Mouse (Mus musculus) 3134 (cell line): ENCODE results near the gene Llgl2.

Experiments
- DNase-seq: peaks from one replicate; pipeline ENCODE4 v3.0.0-alpha.2; 2011; ENCODE audit warnings: low spot score; ENCODE audit not compliant: insufficient read length; ENCODE audit errors: extremely low read depth

The Llgl2 gene

GRCm38 (mm10) chr11:115902177-115902576 lies 78.3 kb downstream of the Llgl2 start:
- DNase-seq = no peak

GRCm38 (mm10) chr11:115902831-115903230 lies 79.0 kb downstream of the Llgl2 start:
- DNase-seq = no peak

DNA sequence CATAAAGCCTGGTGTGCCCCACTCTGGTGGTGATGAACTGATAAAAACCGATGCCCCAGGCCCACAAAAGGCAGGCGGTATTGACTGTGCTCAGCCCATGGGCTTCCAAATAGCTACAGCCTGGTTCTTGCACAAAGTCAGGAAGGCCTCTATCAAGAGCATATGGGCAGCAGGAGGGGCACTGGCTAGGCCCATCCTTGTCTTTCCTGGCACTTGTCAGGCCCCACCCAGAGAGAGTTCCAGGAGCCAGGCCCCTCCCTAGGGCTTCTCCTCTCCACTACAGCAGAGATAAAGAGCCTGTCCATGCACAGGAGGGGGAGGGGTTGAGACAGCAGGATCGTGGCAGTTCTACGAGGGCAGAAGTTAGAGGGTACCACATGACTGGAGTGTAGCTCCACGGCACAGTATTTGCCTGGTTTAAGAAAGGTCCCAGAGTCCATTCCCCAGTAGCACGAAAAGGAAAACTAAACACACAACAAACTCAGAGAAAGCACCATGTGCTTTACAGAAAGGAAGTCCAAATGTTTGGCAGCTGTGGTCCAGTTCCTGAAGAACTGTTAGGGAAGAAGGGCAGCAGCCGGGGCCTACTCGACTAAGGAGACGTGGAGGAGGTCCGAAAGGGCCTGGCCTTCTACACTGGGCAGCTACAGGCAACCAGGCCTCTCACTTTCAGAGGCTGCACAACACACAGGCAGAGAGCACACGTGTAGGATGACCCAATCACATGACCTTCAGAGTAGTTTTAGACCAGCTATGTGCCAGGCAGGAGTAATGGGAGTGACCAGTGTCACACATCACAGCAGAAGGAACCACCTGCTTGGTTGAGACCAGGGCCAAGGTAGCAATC lies 79.8 kb downstream of the Llgl2 start:
- DNase-seq = no peak

DNA sequence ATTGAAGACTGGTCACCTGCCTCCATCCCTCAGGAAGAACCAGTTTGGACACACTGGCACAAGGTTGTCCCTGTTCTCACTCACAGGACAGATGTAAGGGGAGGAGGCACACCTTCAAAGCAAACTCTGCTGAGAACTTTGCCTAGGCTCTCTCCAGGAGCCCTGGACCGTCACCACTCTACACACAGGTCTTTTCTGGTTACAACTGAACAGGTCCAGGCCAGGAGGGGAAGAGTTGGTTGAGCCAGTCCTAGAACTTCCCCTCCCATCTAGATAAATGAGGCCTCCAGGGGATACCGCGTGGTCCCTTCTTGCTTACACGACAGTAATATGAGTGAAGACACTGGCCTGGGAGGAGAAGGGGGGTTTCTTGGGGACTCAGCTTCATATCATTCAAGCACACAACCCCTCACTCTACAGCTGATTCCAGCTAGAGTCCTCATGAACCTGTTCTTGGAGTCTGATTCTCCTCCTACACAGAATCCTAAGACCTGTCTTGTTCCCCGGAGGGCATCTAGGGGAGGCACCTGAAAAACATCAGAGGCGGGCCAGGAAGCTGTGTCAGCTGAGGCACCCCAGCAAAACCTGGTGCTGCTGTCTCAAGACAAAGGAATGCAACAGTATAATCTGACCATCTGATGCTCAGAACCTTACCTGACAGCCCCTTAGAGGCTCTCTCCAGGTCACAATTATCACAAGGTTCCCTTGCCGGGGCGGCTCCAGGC lies 80.5 kb downstream of the Llgl2 start:
- DNase-seq = no peak
